In the genomic region with DNA sequence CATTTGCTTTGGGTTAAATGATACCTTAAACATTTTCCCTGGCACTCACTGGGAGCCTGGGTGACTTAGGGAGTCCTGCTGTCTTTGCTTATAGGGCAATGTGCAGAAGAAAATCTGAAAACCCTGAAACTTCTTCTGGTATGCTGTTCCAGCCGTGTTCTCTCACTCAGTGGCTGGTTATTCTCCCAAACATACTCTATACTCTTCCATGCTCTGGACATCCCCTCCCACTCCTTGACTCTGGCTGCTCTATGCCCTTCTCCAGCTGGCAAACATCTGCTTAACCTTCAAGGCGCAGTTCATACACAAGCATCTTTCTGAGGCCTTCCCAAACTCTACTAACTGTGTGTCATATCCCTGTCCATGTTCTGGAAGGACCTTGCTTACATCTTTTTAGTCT, we compare ENCODE assay signal across 13 mouse cellular contexts.
A peak's percentile ranks its signal among the peaks of the same experiment; 100 is the strongest.
DNase-seq lines count a peak whose midpoint lies in the region; ATAC-seq and TF ChIP-seq lines count a peak whose summit lies in the region.
"Had no signal": no experiment of that assay in that cellular context is flagged by ENCODE, and none has a peak within 500 bp of the region (broad histone marks: within the 10 kb centered on the region; RNA-seq: fewer than 3 reads in every experiment).

No protein-coding gene starts in this region.

- H3K9ac ChIP-seq in kidney, postnatal 0 days (ENCODE audit: low read depth, low read length): no peak overlapping the region
- no peak overlapping the region for H3K9ac ChIP-seq in forebrain, embryonic 16.5 days (replicated peaks; ENCODE audit: low read depth, low read length)
- H3K9ac ChIP-seq in midbrain, embryonic 16.5 days (ENCODE audit: low read depth, low read length): no peak overlapping the region
- H3K9ac ChIP-seq: liver, embryonic 13.5 days had no signal

- no peak for TF ChIP-seq POLR2A in kidney, adult 2 months (IDR thresholded peaks at IDR 0.05; ENCODE audit: low read depth, low read length)

- H3K9me3 ChIP-seq in kidney, postnatal 0 days (replicated peaks; ENCODE audit: low read length): no peaks in the 10 kb centered on the region
- no peaks in the 10 kb centered on the region for H3K9me3 ChIP-seq in forebrain, embryonic 16.5 days (ENCODE audit: control insufficient read depth, low read length)
- H3K9me3 ChIP-seq in midbrain, embryonic 16.5 days (replicated peaks; ENCODE audit: control insufficient read depth, low read length, poor library complexity, severe bottlenecking): no peaks in the 10 kb centered on the region
- H3K9me3 ChIP-seq: liver, embryonic 13.5 days had no signal

- ATAC-seq in kidney, postnatal 0 days (replicated peaks; ENCODE audit: low FRiP score, low read depth): peak; percentile 48; the same call in 1 of the 2 replicates
- no peak for ATAC-seq in forebrain, embryonic 16.5 days
- no peak for ATAC-seq in midbrain, embryonic 16.5 days

- no peaks in the 10 kb centered on the region for H3K36me3 ChIP-seq in kidney, postnatal 0 days (ENCODE audit: insufficient read depth, low read length)
- H3K36me3 ChIP-seq in kidney, adult 2 months (ENCODE audit: control insufficient read depth, insufficient read depth, low read length): no peaks in the 10 kb centered on the region
- H3K36me3 ChIP-seq in forebrain, embryonic 16.5 days (ENCODE audit: control insufficient read depth, insufficient read depth): no peaks in the 10 kb centered on the region
- no peaks in the 10 kb centered on the region for H3K36me3 ChIP-seq in midbrain, embryonic 16.5 days (ENCODE audit: control insufficient read depth, insufficient read depth, low read length)
- H3K36me3 ChIP-seq: liver, embryonic 13.5 days had no signal

- peaks cover 21% of the 10 kb centered on the region for H3K4me1 ChIP-seq in kidney, postnatal 0 days (replicated peaks; ENCODE audit: insufficient read depth, low read length)
- peaks cover 12% of the 10 kb centered on the region for H3K4me1 ChIP-seq in kidney, adult 2 months (ENCODE audit: control insufficient read depth, insufficient read depth, low read length)
- peaks cover 8% of the 10 kb centered on the region; the same call in 1 of the 2 replicates for H3K4me1 ChIP-seq in forebrain, embryonic 16.5 days (replicated peaks; ENCODE audit: control insufficient read depth, insufficient read depth, low read length)
- H3K4me1 ChIP-seq in midbrain, embryonic 16.5 days (ENCODE audit: control insufficient read depth, insufficient read depth, low read length): no peaks in the 10 kb centered on the region

- WGBS in kidney, postnatal 0 days: 57% methylated on average over 2 of the region's 2 CpGs
- WGBS in kidney, adult 2 months: 79% methylated on average over 2 of the region's 2 CpGs
- 90% methylated on average over 2 of the region's 2 CpGs for WGBS in forebrain, embryonic 16.5 days
- WGBS in midbrain, embryonic 16.5 days: 82% methylated on average over 2 of the region's 2 CpGs

- no peaks in the 10 kb centered on the region for H3K27me3 ChIP-seq in kidney, postnatal 0 days (ENCODE audit: insufficient read depth, low read length)
- no peaks in the 10 kb centered on the region for H3K27me3 ChIP-seq in kidney, adult 2 months (replicated peaks; ENCODE audit: control insufficient read depth, insufficient read depth, low read length)
- H3K27me3 ChIP-seq in forebrain, embryonic 16.5 days (replicated peaks; ENCODE audit: control insufficient read depth, insufficient read depth, low read length): no peaks in the 10 kb centered on the region
- no peaks in the 10 kb centered on the region for H3K27me3 ChIP-seq in midbrain, embryonic 16.5 days (ENCODE audit: control insufficient read depth, insufficient read depth, low read depth, low read length)
- H3K27me3 ChIP-seq: liver, embryonic 13.5 days had no signal

- no peak overlapping the region for H3K4me3 ChIP-seq in kidney, postnatal 0 days (replicated peaks; ENCODE audit: low read depth, low read length)
- H3K4me3 ChIP-seq in kidney, adult 2 months (ENCODE audit: insufficient read depth, low read depth, low read length): no peak overlapping the region
- H3K4me3 ChIP-seq in forebrain, embryonic 16.5 days (replicated peaks; ENCODE audit: low read length): no peak overlapping the region
- H3K4me3 ChIP-seq in midbrain, embryonic 16.5 days (ENCODE audit: low read depth, low read length): no peak overlapping the region
- H3K4me3 ChIP-seq: liver, embryonic 13.5 days had no signal

- H3K27ac ChIP-seq in kidney, postnatal 0 days: peak overlapping the region; percentile 93
- H3K27ac ChIP-seq in kidney, adult 2 months (ENCODE audit: insufficient read depth, low read depth, low read length): no peak overlapping the region
- no peak overlapping the region for H3K27ac ChIP-seq in forebrain, embryonic 16.5 days (ENCODE audit: low read length)
- no peak overlapping the region for H3K27ac ChIP-seq in midbrain, embryonic 16.5 days (ENCODE audit: low read length)
- H3K27ac ChIP-seq: liver, embryonic 13.5 days had no signal

- peak overlapping the region; percentile 30 for H3K4me2 ChIP-seq in kidney, postnatal 0 days (ENCODE audit: low read length)
- H3K4me2 ChIP-seq in forebrain, embryonic 16.5 days (ENCODE audit: low read length): no peak overlapping the region
- no peak overlapping the region for H3K4me2 ChIP-seq in midbrain, embryonic 16.5 days (ENCODE audit: low read length)
- H3K4me2 ChIP-seq: heart, embryonic 11.5 days; liver, embryonic 13.5 days had no signal

- peak; percentile 12 for DNase-seq in embryo, embryonic 10 days (ENCODE audit: low spot score)
- no peak for DNase-seq in embryo, embryonic 10.5 days (ENCODE audit: low spot score)
- peak; percentile 72 for DNase-seq in kidney, postnatal 0 days (ENCODE audit: low spot score)
- DNase-seq in kidney, adult 2 months: no peak
- peak; percentile 24 for DNase-seq in hindlimb bud, embryonic 11.5 days (ENCODE audit: extremely low spot score, low read depth, low spot score)
- peak; percentile 38 for DNase-seq in lung, postnatal 10 days
- DNase-seq: cerebellum, adult 2 months; liver, embryonic 13.5 days; retina, postnatal 1 day; thymus, postnatal 4 days had no signal

- TF ChIP-seq CTCF in kidney, postnatal 0 days (IDR thresholded peaks at IDR 0.05; ENCODE audit: low read depth): no peak
- TF ChIP-seq CTCF in kidney, adult 2 months (conservative IDR thresholded peaks at IDR 0.05; ENCODE audit: insufficient read depth, insufficient read length, low read depth, low read length): no peak

Comparison
In these comparisons a context has a peak if more than half of its experiments do, and no peak if none do; other contexts are left out.
1. DNase-seq: peak in embryo, embryonic 10 days (single experiment), kidney, postnatal 0 days (single experiment), hindlimb bud, embryonic 11.5 days (single experiment) and lung, postnatal 10 days (single experiment); none in embryo, embryonic 10.5 days (single experiment) and kidney, adult 2 months (single experiment).